Mouse (Mus musculus) brain, adult 2 months (tissue): ENCODE measurements around the gene Timm50.

Experiments
- DNase-seq: peaks from one replicate; pipeline ENCODE4 v3.0.0; 2011; ENCODE audit warnings: low read depth, low spot score

Gene Timm50

GRCm38 (mm10) chr7:28268576-28268975 lies 43.3 kb downstream of the Timm50 start:
- DNase-seq = peak; percentile 21

GRCm38 (mm10) chr7:28268042-28268531 lies 43.8 kb downstream of the Timm50 start:
- peak; percentile 78 for DNase-seq

- peak; percentile 97 for DNase-seq
These were observed 44.5 kb downstream of the Timm50 start, which contains the start of gene Eid2 for GRCm38 (mm10) chr7:28267129-28268041. Gene Eid2 (plus strand): TSS chr7:28267881.

GRCm38 (mm10) chr7:28265391-28265790 lies 46.5 kb downstream of the Timm50 start:
- peak; percentile 18 for DNase-seq

GRCm38 (mm10) chr7:28263786-28264185 lies 48.1 kb downstream of the Timm50 start:
- DNase-seq = peak; percentile 42

- no peak for DNase-seq
These were observed 49.0 kb downstream of the Timm50 start for GRCm38 (mm10) chr7:28262861-28263260.
